Mouse (Mus musculus): Measurements from ENCODE around the gene Tmprss11b. TPM values are rescaled to one million over a fixed set of nuclear protein-coding genes. Genes with fewer than 3 reads are reported as not detected.

Gene Tmprss11b
- polyA plus RNA-seq, 1 experiment from 2014 or later: not detected

DNA sequence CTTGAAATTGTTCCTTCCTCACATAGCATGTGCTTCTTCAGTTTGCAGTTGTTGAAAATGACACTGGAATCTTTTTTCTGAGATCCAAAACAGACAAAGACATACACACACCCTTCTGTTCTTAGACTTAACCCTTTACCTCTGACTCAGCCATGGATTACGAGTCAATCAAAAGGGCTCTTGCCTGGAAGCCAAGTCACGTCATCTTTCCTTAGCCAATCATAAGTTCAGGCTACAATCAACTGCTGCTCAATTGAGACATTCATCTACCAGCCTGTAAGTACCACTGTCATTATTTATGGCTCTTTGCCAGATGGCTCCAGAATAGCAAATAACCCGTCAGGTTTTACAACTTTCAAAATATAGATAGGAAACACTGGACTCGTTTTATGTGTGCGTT lies 43.8 kb downstream of the Tmprss11b start, which contains the start of gene Tmprss11f:
TSS of gene Tmprss11f (minus strand) at position 101 of the 400 bp plus-strand sequence.
- no peaks in the 10 kb centered on the region for H3K4me1 ChIP-seq (ENCODE audit: control insufficient read depth, insufficient read depth, low read length)
- no peak within 1 kb of the TSS for H3K9ac ChIP-seq (replicated peaks; ENCODE audit: low read length)
- H3K9me3 ChIP-seq (replicated peaks; ENCODE audit: control insufficient read depth, low read length): no peaks in the 10 kb centered on the region
- no peak within 1 kb of the TSS for H3K27ac ChIP-seq (replicated peaks; ENCODE audit: low read depth, low read length)
- DNase-seq (ENCODE audit: low spot score) (no peak), ATAC-seq (replicated peaks; ENCODE audit: insufficient number of reproducible peaks, low FRiP score, low TSS enrichment, low read depth) (no peak)
- H3K4me2 ChIP-seq (ENCODE audit: low read depth, low read length): no peak within 1 kb of the TSS
- H3K4me3 ChIP-seq (ENCODE audit: low read depth, low read length): no peak within 1 kb of the TSS
- H3K27me3 ChIP-seq (ENCODE audit: control insufficient read depth, insufficient read depth, low read length): no peaks in the 10 kb centered on the region
- no peaks in the 10 kb centered on the region for H3K36me3 ChIP-seq (replicated peaks; ENCODE audit: control insufficient read depth, insufficient read depth, low read depth, low read length)
- WGBS: 77% methylated on average over 5 of the region's 5 CpGs

DNA sequence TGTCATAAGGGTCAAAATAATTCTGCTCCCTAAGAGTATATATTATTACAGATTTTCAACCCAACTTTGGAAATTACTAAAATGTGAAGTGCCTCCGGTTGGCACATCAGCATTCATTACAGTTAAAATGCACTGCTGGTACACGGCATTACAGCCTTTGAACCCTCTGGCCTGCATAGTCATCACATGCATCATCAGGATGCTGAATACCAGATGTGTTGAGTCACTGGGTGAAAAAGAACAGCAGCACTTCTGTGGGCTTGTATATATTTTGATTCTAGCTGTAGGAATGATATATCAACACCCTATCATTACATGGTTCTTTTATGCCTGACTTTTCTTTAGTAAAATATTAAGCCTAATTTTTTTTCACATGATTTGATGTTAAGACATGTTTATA lies 45.5 kb downstream of the Tmprss11b start:
- H3K27me3 ChIP-seq (ENCODE audit: control insufficient read depth, insufficient read depth, low read length): no peaks in the 10 kb centered on the region
- no peak for DNase-seq (ENCODE audit: low spot score)
- WGBS: 72% methylated on average over 2 of the region's 2 CpGs
- no peak overlapping the region for H3K27ac ChIP-seq (replicated peaks; ENCODE audit: low read depth, low read length)
- H3K36me3 ChIP-seq (replicated peaks; ENCODE audit: control insufficient read depth, insufficient read depth, low read depth, low read length): no peaks in the 10 kb centered on the region
- H3K9ac ChIP-seq (replicated peaks; ENCODE audit: low read length): no peak overlapping the region
- no peak overlapping the region for H3K4me3 ChIP-seq (ENCODE audit: low read depth, low read length)
- ATAC-seq (replicated peaks; ENCODE audit: insufficient number of reproducible peaks, low FRiP score, low TSS enrichment, low read depth): no peak
- H3K9me3 ChIP-seq (replicated peaks; ENCODE audit: control insufficient read depth, low read length): no peaks in the 10 kb centered on the region
- no peak overlapping the region for H3K4me2 ChIP-seq (ENCODE audit: low read depth, low read length)
- no peaks in the 10 kb centered on the region for H3K4me1 ChIP-seq (ENCODE audit: control insufficient read depth, insufficient read depth, low read length)

DNA sequence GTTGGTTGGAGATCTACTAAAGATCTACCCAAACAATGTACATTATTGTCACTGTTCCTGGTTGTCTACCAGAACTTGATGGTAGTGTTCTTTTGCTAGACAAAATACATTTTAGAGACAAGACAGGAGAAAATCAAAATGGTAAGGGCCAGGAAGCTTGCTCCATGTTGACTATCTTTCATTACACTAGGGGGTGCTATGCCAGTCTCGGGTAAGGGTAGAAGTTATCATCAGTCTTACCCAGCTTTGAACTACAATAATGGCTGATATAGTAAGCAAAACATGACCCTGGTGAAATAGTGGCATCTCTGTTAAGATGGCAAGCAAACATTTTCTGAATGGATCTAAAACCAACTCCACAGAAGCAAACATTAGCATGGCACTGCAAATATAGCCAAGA lies 54.4 kb downstream of the Tmprss11b start:
- WGBS: 69% methylated on average over 1 of the region's 1 CpGs
- Histone ChIP-seq H3K4me2 (ENCODE audit: low read depth, low read length) (no peak overlapping the region), H3K9ac (replicated peaks; ENCODE audit: low read length) (no peak overlapping the region), H3K27ac (replicated peaks; ENCODE audit: low read depth, low read length) (no peak overlapping the region), H3K4me3 (ENCODE audit: low read depth, low read length) (no peak overlapping the region), H3K4me1 (ENCODE audit: control insufficient read depth, insufficient read depth, low read length) (no peaks in the 10 kb centered on the region), H3K9me3 (replicated peaks; ENCODE audit: control insufficient read depth, low read length) (no peaks in the 10 kb centered on the region), H3K27me3 (ENCODE audit: control insufficient read depth, insufficient read depth, low read length) (no peaks in the 10 kb centered on the region), H3K36me3 (replicated peaks; ENCODE audit: control insufficient read depth, insufficient read depth, low read depth, low read length) (no peaks in the 10 kb centered on the region)
- ATAC-seq (replicated peaks; ENCODE audit: insufficient number of reproducible peaks, low FRiP score, low TSS enrichment, low read depth) (no peak), DNase-seq (ENCODE audit: low spot score) (no peak)

Other genes starting within 250 kb of the Tmprss11b start
- gene Tmprss11a, start 207.4 kb downstream of the Tmprss11b start, polyA plus RNA-seq (2014; fragmentation: Nextera tagmentation; extraction: Ambion mirVana): 0.13 TPM in 1 of 2 replicates, not detected in the other
- 0.07 TPM in 1 of 2 replicates, not detected in the other for gene Tmprss11g, start 157.8 kb downstream of the Tmprss11b start, polyA plus RNA-seq (2014; fragmentation: Nextera tagmentation; extraction: Ambion mirVana)
- gene Tmprss11f, start 43.9 kb downstream of the Tmprss11b start, polyA plus RNA-seq (2014; fragmentation: Nextera tagmentation; extraction: Ambion mirVana): not detected in 2 replicates
- gene Tmprss11e, start 69.5 kb upstream of the Tmprss11b start, polyA plus RNA-seq (2014; fragmentation: Nextera tagmentation; extraction: Ambion mirVana): not detected in 2 replicates
- 53.3 and 57.5 TPM in 2 replicates for gene Ythdc1, start 127.9 kb upstream of the Tmprss11b start, polyA plus RNA-seq (2014; fragmentation: Nextera tagmentation; extraction: Ambion mirVana)
- gene Ugt2b34, start 230.6 kb upstream of the Tmprss11b start, polyA plus RNA-seq (2014; fragmentation: Nextera tagmentation; extraction: Ambion mirVana): not detected in 2 replicates